Mouse (Mus musculus) liver, adult 2 months (tissue): ENCODE results near the gene Fgf13. TPM values are rescaled to one million over a fixed set of nuclear protein-coding genes. Genes with fewer than 3 reads are reported as not detected.

Experiments used
- DNase-seq: peaks from one replicate; pipeline ENCODE4 v3.0.0-alpha.2; 2011; ENCODE audit warnings: low read depth, low spot score; ENCODE audit errors: extremely low read depth
- H3K27ac ChIP-seq: fragments of 200-500 bp; replicated peaks from 2 replicates; pipeline ENCODE4 v1.5.1; 2012; ENCODE audit warnings: low read depth, mild to moderate bottlenecking, control low read depth, inconsistent platforms, low read length; ENCODE audit not compliant: insufficient read depth
- H3K27me3 ChIP-seq: fragments of 200-500 bp; 2 replicates; pipeline ENCODE4 v1.6.1; 2012; ENCODE audit warnings: mild to moderate bottlenecking, moderate library complexity, low read length, inconsistent platforms; ENCODE audit not compliant: control insufficient read depth, insufficient read depth
- H3K36me3 ChIP-seq: fragments of 200-500 bp; 2 replicates; pipeline ENCODE4 v1.6.1; 2012; ENCODE audit warnings: low read length, inconsistent platforms; ENCODE audit not compliant: control insufficient read depth, insufficient read depth
- H3K4me1 ChIP-seq: fragments of 200-500 bp; 2 replicates; pipeline ENCODE4 v1.6.1; 2011; ENCODE audit warnings: low read length; ENCODE audit not compliant: control insufficient read depth, insufficient read depth
- H3K4me3 ChIP-seq: fragments of 200-500 bp; 2 replicates; pipeline ENCODE4 v1.5.1; 2011; ENCODE audit warnings: low read depth, mild to moderate bottlenecking, control low read depth, low read length, moderate library complexity; ENCODE audit not compliant: insufficient read depth
- H3K79me2 ChIP-seq: fragments of 200-500 bp; 2 replicates; pipeline ENCODE4 v1.6.1; 2012; ENCODE audit warnings: inconsistent platforms, mild to moderate bottlenecking, low read length, moderate library complexity; ENCODE audit not compliant: control insufficient read depth, insufficient read depth
- H3K9ac ChIP-seq: fragments of 200-500 bp; 2 replicates; pipeline ENCODE4 v1.6.1; 2012; ENCODE audit warnings: low read depth, mild to moderate bottlenecking, control low read depth, inconsistent platforms, low read length
- CTCF ChIP-seq: fragments of 200-500 bp; IDR thresholded peaks from 2 replicates; pipeline ENCODE4 v1.5.1; 2011; ENCODE audit warnings: low read depth, low read length, control low read depth
- POLR2A ChIP-seq: fragments of 200-500 bp; IDR thresholded peaks from 2 replicates; pipeline ENCODE4 v1.6.1; 2011; ENCODE audit warnings: low read length, control low read depth; ENCODE audit not compliant: insufficient read depth; ENCODE audit errors: extremely low read depth
- WGBS: fragments of 180-500 bp; shearing (Covaris S2); methylation state at CpG from one replicate; pipeline ENCODE4 v1.1.7; 2018; 5-methylcytosine and 5-hydroxymethylcytosine counted together
- polyA plus RNA-seq: library from polyadenylated mRNA; depleted of rRNA; stranded (reverse); fragments of >200 nt; gene quantifications from 2 replicates; pipeline ENCODE4 v1.2.3, GENCODE M21; 2012
- total RNA-seq: library from RNA; depleted of rRNA; stranded (reverse); fragments of >200 nt; gene quantifications from 2 replicates; pipeline ENCODE4 v1.2.3, GENCODE M21; 2014

Fgf13 gene
- total and polyA plus RNA-seq, 2 experiments = not detected

DNA sequence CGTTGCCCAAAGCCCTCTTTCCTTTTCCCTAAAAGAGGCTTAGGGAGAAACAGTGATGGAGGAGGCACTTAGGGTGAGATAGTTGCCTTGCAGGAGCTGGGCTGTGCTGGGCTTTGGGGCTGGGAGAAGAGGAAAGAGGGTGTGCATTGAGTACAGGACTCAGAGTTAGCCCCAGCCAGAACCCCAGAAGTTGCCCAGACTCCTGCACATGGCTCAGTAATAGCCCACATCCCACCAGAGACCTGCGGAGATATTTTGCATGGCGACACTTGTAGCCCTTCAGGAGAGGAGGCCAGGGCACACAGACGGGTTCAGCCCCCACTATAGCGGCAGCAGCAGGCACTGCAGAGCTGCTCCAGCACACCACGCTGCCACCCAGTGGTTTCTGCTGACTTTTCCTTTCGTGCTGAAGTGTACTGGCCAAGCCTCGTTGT is 432.9 kb downstream of the Fgf13 start:
- DNase-seq = no peak
- H3K27me3 ChIP-seq = no peaks in the 10 kb centered on the region
- H3K9ac ChIP-seq = no peak overlapping the region
- 2% methylated on average over 8 of the region's 8 CpGs for WGBS
- no peaks in the 10 kb centered on the region for H3K36me3 ChIP-seq
- no peaks in the 10 kb centered on the region for H3K4me1 ChIP-seq
- H3K79me2 ChIP-seq = no peaks in the 10 kb centered on the region
- H3K27ac ChIP-seq = no peak overlapping the region
- no peak overlapping the region for H3K4me3 ChIP-seq
- TF ChIP-seq CTCF = no peak
- no peak for TF ChIP-seq POLR2A

GRCm38 (mm10) chrX:59134166-59134861 is 433.6 kb downstream of the Fgf13 start:
- H3K9ac ChIP-seq = no peak overlapping the region
- 2% methylated on average over 49 of the region's 75 CpGs for WGBS
- no peaks in the 10 kb centered on the region for H3K36me3 ChIP-seq
- H3K4me3 ChIP-seq = no peak overlapping the region
- no peak for DNase-seq
- H3K27me3 ChIP-seq = no peaks in the 10 kb centered on the region
- no peaks in the 10 kb centered on the region for H3K4me1 ChIP-seq
- TF ChIP-seq CTCF = no peak
- no peak for TF ChIP-seq POLR2A
- H3K27ac ChIP-seq = no peak overlapping the region
- H3K79me2 ChIP-seq = no peaks in the 10 kb centered on the region

GRCm38 (mm10) chrX:59133834-59134165 is 434.1 kb downstream of the Fgf13 start:
- no peak overlapping the region for H3K9ac ChIP-seq
- 1% methylated on average over 21 of the region's 24 CpGs for WGBS

GRCm38 (mm10) chrX:59133416-59133815 is 434.5 kb downstream of the Fgf13 start:
- H3K4me1 ChIP-seq = no peaks in the 10 kb centered on the region
- DNase-seq = no peak

More at GRCm38 (mm10) chrX:59133834-59134165, 434.1 kb downstream of the Fgf13 start:
- Histone ChIP-seq H3K27ac (no peak overlapping the region), H3K27me3 (no peaks in the 10 kb centered on the region), H3K79me2 (no peaks in the 10 kb centered on the region), H3K4me3 (no peak overlapping the region), H3K36me3 (no peaks in the 10 kb centered on the region), H3K4me1 (no peaks in the 10 kb centered on the region)
- TF ChIP-seq CTCF (no peak), POLR2A (no peak)
- no peak for DNase-seq

DNA sequence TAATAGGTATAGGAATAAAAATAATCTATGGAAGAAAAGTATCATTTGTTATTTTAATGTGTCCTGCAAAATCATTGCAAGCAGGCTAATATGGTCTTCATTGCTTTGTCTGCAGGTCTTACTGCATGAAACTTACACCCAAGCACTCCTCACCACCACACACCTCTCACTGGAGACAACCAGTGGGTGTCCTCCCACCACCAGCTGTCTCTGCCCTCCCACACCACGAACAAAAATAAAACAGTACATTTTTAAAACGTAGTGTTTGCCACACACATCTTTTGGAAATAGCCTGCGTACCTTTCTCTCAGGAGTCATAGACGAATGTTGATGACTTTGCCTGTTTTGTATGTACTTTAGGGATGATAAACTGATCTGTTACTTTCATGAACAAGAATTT is 441.2 kb downstream of the Fgf13 start:
- H3K27me3 ChIP-seq = no peaks in the 10 kb centered on the region
- no peaks in the 10 kb centered on the region for H3K79me2 ChIP-seq
- no peak overlapping the region for H3K9ac ChIP-seq
- WGBS = 54% methylated on average over 4 of the region's 4 CpGs
- H3K4me3 ChIP-seq = no peak overlapping the region
- H3K4me1 ChIP-seq = no peaks in the 10 kb centered on the region
- no peak for TF ChIP-seq CTCF
- no peak for TF ChIP-seq POLR2A
- H3K27ac ChIP-seq = no peak overlapping the region
- no peak for DNase-seq
- no peaks in the 10 kb centered on the region for H3K36me3 ChIP-seq

More at GRCm38 (mm10) chrX:59133416-59133815, 434.5 kb downstream of the Fgf13 start:
- Histone ChIP-seq H3K27ac (no peak overlapping the region), H3K4me3 (no peak overlapping the region), H3K79me2 (no peaks in the 10 kb centered on the region), H3K9ac (no peak overlapping the region), H3K27me3 (no peaks in the 10 kb centered on the region), H3K36me3 (no peaks in the 10 kb centered on the region)
- WGBS = 2% methylated on average over 9 of the region's 10 CpGs
- TF ChIP-seq CTCF = no peak
- no peak for TF ChIP-seq POLR2A

DNA sequence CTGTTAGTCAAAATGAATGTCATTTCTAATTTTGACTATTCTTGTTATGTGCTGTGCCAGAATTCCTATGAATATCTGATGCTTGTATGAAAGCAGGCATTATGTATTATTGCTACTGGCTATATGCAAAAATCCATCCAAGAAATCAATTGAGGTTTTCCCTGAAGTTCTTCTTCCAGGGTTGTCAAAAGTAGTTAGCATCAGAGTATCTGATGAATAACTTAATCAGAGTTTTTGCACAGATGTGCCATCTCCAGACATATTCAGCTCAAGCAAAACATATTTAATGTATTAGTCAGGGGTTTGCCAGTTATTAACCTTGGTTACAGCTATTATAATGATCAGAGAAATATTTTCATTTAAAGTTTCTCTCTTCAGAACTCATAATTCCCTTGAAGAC is 454.7 kb downstream of the Fgf13 start:
- no peak for DNase-seq
- no peak for TF ChIP-seq CTCF
- no peak for TF ChIP-seq POLR2A

More for the DNA sequence above, 454.7 kb downstream of the Fgf13 start:
- no peak overlapping the region for H3K27ac ChIP-seq
- H3K9ac ChIP-seq = no peak overlapping the region
- no peaks in the 10 kb centered on the region for H3K36me3 ChIP-seq
- H3K4me1 ChIP-seq = no peaks in the 10 kb centered on the region
- no peak overlapping the region for H3K4me3 ChIP-seq
- no peaks in the 10 kb centered on the region for H3K27me3 ChIP-seq
- H3K79me2 ChIP-seq = no peaks in the 10 kb centered on the region
